Mouse (Mus musculus) midbrain, embryonic 10.5 days (tissue): ENCODE results near the gene Inpp4b. TPM values are rescaled to one million over a fixed set of nuclear protein-coding genes. Genes with fewer than 3 reads are reported as not detected.
A peak's percentile ranks its signal among the peaks of the same experiment; 100 is the strongest.

Source experiments
- DNase-seq: peaks from one replicate; pipeline ENCODE4 v3.0.0-alpha.2; 2017; ENCODE audit warnings: low spot score
- H3K27ac ChIP-seq: fragments of 300-500 bp; sonication (generic); replicated peaks from 2 replicates; pipeline ENCODE4 v1.5.1; 2016; ENCODE audit warnings: mild to moderate bottlenecking
- H3K27me3 ChIP-seq: fragments of 300-500 bp; sonication (generic); 2 replicates; pipeline ENCODE4 v1.6.1; 2016; ENCODE audit warnings: low read depth, mild to moderate bottlenecking; ENCODE audit not compliant: poor library complexity, severe bottlenecking
- H3K36me3 ChIP-seq: fragments of 300-500 bp; sonication (generic); 2 replicates; pipeline ENCODE4 v1.6.1; 2016; ENCODE audit warnings: mild to moderate bottlenecking, moderate library complexity
- H3K4me1 ChIP-seq: fragments of 300-500 bp; sonication (generic); 2 replicates; pipeline ENCODE4 v1.6.1; 2016
- H3K4me3 ChIP-seq: fragments of 300-500 bp; sonication (generic); 2 replicates; pipeline ENCODE4 v1.5.1; 2016; ENCODE audit warnings: mild to moderate bottlenecking, moderate library complexity
- H3K9me3 ChIP-seq: fragments of 300-500 bp; sonication (generic); replicated peaks from 2 replicates; pipeline ENCODE4 v1.6.1; 2016; ENCODE audit warnings: mild to moderate bottlenecking
- WGBS: fragments of 180-500 bp; shearing (Covaris S2); methylation state at CpG from one replicate; pipeline ENCODE4 v1.1.7; 2016; 5-methylcytosine and 5-hydroxymethylcytosine counted together
- polyA plus RNA-seq: library from polyadenylated mRNA; unstranded; fragments of >200 nt; fragmentation: Nextera tagmentation; extraction: Ambion mirVana; gene quantifications from 2 replicates; pipeline ENCODE4 v1.2.1, GENCODE M21; 2016

Inpp4b gene
- polyA plus RNA-seq, 1 experiment from 2014 or later: 4.1 TPM

GRCm38 (mm10) chr8:81767411-81768312, 425.3 kb downstream of the Inpp4b start:
- Histone ChIP-seq H3K4me3 (0 out of 2 replicates have a peak overlapping the region, but pooled peaks have one; percentile 9), H3K27ac (peak overlapping the region; percentile 49), H3K4me1 (peaks cover 25% of the 10 kb centered on the region), H3K36me3 (no peaks in the 10 kb centered on the region), H3K27me3 (no peaks in the 10 kb centered on the region), H3K9me3 (no peaks in the 10 kb centered on the region)
- DNase-seq: peak; percentile 18
- WGBS: 32% methylated on average over 12 of the region's 12 CpGs

- peak overlapping the region; percentile 49 for H3K27ac ChIP-seq
- peaks cover 25% of the 10 kb centered on the region for H3K4me1 ChIP-seq
- 0 out of 2 replicates have a peak overlapping the region, but pooled peaks have one; percentile 9 for H3K4me3 ChIP-seq
- H3K9me3 ChIP-seq: no peaks in the 10 kb centered on the region
- WGBS: 43% methylated on average over 2 of the region's 2 CpGs
- peak; percentile 27 for DNase-seq
- no peaks in the 10 kb centered on the region for H3K36me3 ChIP-seq
- H3K27me3 ChIP-seq: no peaks in the 10 kb centered on the region
These were observed 425.9 kb downstream of the Inpp4b start for GRCm38 (mm10) chr8:81768313-81768675.

DNA sequence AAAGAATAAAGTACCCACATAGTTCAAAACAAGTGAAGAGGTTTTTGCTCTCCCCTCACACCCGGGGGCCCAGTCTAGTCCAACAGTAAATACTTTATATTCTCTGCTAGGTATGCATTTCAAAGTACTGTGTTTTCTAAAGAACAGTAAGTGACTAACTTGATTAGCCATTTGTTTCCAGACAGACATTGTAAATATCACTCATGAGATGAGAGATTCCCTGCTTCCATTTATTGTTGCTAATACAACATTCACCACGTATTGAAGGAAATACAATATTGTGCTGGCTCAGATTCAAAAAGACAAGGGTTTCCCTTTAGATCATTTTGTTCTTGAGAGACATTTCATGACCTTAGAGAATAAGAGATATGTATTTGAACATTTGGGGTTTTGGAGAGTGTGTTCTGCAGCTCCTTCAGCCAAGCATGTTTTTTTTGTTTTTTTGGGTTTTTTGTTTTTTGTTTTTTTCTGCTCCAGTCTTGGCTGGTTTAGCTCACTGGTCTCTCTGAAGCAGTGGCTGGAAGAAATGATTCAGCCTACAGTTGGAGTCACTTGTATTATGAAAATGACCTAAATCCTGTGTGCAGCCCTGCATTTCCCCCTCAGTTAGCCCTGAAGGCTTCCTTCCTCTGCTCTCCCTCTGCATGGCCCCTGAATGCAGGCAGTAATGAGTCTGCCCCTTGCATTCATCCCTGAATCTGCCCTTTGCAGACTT, 426.5 kb downstream of the Inpp4b start:
- Histone ChIP-seq H3K9me3 (no peaks in the 10 kb centered on the region), H3K4me3 (no peak overlapping the region), H3K4me1 (peaks cover 25% of the 10 kb centered on the region), H3K27ac (no peak overlapping the region), H3K27me3 (no peaks in the 10 kb centered on the region), H3K36me3 (no peaks in the 10 kb centered on the region)
- no peak for DNase-seq
- WGBS: 65% methylated on average over 2 of the region's 2 CpGs

DNA sequence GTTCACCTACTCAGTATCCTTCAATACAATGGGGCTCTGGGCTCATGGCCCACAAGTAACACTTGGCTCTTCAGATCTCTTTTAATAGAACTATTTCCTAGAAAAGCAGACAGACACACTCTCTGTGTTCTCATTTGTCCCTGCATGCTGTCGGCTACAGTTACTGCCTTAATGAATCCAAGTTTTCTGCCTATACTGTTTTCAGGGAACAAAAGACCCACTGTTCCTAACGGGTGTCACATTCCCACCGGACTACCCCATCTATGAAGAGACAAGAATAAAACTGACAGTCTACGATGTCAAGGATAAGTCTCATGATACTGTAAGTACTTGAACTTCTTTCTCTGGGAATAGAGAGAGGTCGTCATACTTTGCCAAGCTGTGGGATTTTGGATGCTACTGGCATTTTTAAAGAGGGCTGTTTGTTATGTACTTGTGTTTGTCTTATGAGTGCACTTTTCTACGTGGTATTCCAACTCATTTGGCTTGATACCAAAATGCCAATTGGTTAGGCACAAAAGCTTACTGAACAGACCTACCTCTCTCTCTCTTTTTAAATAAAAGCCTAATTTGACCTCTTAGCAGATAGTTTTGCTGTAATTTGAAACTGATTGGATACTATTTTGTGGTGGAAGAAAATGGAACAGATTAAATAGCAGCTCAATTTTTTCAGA, 428.4 kb downstream of the Inpp4b start:
- Histone ChIP-seq H3K4me1 (peaks cover 25% of the 10 kb centered on the region), H3K4me3 (no peak overlapping the region), H3K36me3 (no peaks in the 10 kb centered on the region), H3K9me3 (no peaks in the 10 kb centered on the region), H3K27me3 (no peaks in the 10 kb centered on the region), H3K27ac (no peak overlapping the region)
- 82% methylated on average over 6 of the region's 6 CpGs for WGBS
- DNase-seq: no peak

- H3K9me3 ChIP-seq: no peaks in the 10 kb centered on the region
- no peak for DNase-seq
- WGBS: 92% methylated on average over 5 of the region's 5 CpGs
- no peaks in the 10 kb centered on the region for H3K36me3 ChIP-seq
- no peaks in the 10 kb centered on the region for H3K27me3 ChIP-seq
- peaks cover 15% of the 10 kb centered on the region for H3K4me1 ChIP-seq
- H3K27ac ChIP-seq: no peak overlapping the region
- no peak overlapping the region for H3K4me3 ChIP-seq
These were observed 430.5 kb downstream of the Inpp4b start for GRCm38 (mm10) chr8:81772855-81773254.

DNA sequence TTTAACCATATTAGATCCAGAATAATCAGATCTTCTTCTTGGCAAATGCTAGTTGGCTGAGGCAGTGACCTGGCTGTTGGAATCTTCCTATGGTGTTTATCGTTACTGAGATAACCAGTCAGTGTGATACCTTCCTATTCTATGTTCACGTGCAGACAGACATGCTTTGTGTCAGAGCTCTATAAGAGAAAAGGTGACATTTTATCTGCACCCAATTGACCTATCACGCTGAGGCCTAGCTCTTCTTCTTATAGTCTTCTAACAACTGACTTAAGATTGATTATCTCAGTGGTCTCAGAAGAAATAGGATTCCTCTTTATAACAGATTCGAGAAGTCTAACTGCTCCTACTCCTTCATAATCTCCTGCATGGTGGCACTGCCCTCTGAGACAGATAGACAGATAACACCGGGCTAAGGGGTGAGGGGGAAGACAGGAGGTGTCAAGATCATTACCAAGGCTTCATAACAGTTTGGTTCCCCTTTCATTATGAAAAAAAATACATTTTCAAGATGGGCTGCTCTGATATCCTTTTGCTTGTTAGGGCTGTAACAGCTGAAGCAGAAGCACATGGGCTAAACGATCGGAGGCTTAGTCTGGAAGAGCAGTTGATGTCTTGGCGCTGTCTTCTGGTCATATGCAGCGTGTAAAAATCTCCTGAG, 431.1 kb downstream of the Inpp4b start:
- peaks cover 9% of the 10 kb centered on the region for H3K4me1 ChIP-seq
- H3K27ac ChIP-seq: no peak overlapping the region
- no peaks in the 10 kb centered on the region for H3K36me3 ChIP-seq
- no peak overlapping the region for H3K4me3 ChIP-seq
- DNase-seq: no peak
- WGBS: 90% methylated on average over 9 of the region's 9 CpGs
- no peaks in the 10 kb centered on the region for H3K27me3 ChIP-seq
- no peaks in the 10 kb centered on the region for H3K9me3 ChIP-seq

DNA sequence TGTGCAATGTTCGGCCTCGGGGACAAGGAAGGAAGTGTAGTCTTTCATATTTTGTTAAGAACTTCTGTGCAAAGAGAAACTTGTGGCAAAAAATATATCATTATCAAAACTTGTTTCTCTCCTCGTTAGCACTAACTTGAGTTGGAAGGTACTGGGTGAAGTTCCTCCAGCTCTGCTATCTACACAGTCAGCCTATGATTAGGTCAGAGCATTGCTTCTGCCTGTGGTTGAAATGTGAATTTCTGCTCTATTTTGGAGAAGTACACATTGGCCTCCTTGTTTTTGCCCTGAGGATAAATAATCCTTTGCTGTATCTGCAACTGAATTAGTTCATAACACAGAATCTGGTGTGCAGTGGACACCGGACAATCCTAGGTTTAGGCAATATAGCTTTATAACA, 431.7 kb downstream of the Inpp4b start:
- Histone ChIP-seq H3K27me3 (no peaks in the 10 kb centered on the region), H3K27ac (no peak overlapping the region), H3K9me3 (no peaks in the 10 kb centered on the region), H3K4me1 (0 out of 2 replicates have a peak, but pooled peaks cover 3% of the 10 kb centered on the region), H3K36me3 (no peaks in the 10 kb centered on the region), H3K4me3 (no peak overlapping the region)
- 90% methylated on average over 4 of the region's 4 CpGs for WGBS
- no peak for DNase-seq

DNA sequence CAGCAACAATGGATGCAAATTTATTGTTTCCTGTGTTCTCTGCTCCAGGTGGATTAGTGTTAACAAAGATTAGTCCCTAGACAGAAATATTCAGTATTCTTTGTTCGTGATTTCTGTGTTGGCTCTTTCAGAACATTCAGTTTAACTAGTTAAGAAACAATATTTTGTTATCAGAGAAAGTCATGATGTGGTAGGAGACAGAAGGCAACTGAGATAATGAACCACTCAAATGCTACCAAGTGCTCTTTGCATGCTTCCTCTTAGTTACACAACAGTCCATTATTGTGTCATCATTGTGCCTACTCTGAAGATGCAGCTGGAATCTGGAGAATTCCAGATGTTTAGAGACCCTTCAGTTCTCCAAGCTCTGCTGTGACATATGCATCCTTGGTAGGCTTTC, 432.1 kb downstream of the Inpp4b start:
- no peaks in the 10 kb centered on the region for H3K9me3 ChIP-seq
- H3K27ac ChIP-seq: no peak overlapping the region
- no peaks in the 10 kb centered on the region for H3K27me3 ChIP-seq
- no peaks in the 10 kb centered on the region for H3K36me3 ChIP-seq
- DNase-seq: no peak
- H3K4me3 ChIP-seq: no peak overlapping the region
- H3K4me1 ChIP-seq: no peaks in the 10 kb centered on the region
- 76% methylated on average over 1 of the region's 1 CpGs for WGBS

DNA sequence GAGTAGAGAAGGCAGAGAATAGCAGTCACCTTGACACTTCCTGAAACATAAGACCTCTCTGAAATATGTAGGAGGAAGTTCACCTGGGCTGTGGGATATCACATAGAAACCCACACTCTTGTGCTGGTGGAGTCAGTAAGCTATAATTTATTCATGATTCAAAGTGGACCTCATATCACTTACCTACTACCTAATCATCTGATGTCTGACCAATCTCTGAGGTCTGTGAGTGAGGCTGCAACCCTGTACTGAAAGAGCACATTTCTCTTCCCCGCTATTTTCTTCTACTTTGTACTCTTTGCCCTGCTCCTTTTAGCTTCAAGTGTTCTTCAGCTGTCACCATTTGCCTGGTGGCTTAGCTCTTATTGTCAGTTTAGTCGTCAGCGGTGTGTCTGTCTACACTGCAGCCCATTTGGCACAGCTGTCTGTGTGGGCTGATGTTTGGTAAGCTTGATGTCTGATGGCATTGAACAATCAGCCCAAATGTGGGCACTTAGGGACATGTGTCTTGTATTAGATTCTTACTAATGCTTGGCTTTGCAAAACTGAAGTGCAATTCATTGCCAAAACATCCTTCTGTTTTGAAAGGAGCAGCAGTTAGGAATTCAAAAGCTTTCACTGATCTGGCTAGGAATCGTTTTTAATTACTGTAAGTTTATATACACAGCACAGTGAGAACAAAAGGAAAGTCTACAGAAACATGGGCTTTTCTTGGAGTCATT, 434.3 kb downstream of the Inpp4b start:
- H3K36me3 ChIP-seq: no peaks in the 10 kb centered on the region
- peak; percentile 15 for DNase-seq
- WGBS: 68% methylated on average over 4 of the region's 4 CpGs
- no peaks in the 10 kb centered on the region for H3K27me3 ChIP-seq
- no peak overlapping the region for H3K27ac ChIP-seq
- no peak overlapping the region for H3K4me3 ChIP-seq
- H3K4me1 ChIP-seq: no peaks in the 10 kb centered on the region
- H3K9me3 ChIP-seq: no peaks in the 10 kb centered on the region

- Histone ChIP-seq H3K4me1 (no peaks in the 10 kb centered on the region), H3K27me3 (no peaks in the 10 kb centered on the region), H3K9me3 (no peaks in the 10 kb centered on the region), H3K36me3 (no peaks in the 10 kb centered on the region), H3K27ac (no peak overlapping the region), H3K4me3 (no peak overlapping the region)
- DNase-seq: no peak
- WGBS: 94% methylated on average over 1 of the region's 1 CpGs
These were observed 435.3 kb downstream of the Inpp4b start for GRCm38 (mm10) chr8:81777704-81778103.

DNA sequence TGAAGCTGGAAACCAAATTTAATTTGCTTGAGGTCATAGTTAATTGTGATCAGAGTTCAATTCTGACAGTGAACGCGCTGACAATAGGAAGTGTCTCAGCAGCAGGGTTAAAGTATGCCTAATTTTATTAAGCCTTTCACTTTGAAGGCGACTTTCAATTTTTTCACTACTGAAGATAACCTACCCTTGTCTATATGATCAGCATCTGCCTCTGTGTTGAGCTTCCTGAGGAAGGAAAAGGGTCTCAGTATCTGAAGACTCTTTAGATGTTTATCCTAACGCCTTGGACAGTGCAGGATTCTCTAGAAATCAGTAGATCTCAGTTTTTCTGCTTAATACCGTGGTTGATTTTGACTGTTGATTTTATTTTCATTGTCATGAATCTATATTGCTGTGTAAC, 437.1 kb downstream of the Inpp4b start:
- no peaks in the 10 kb centered on the region for H3K4me1 ChIP-seq
- no peak overlapping the region for H3K27ac ChIP-seq
- no peak for DNase-seq
- H3K36me3 ChIP-seq: no peaks in the 10 kb centered on the region
- no peaks in the 10 kb centered on the region for H3K27me3 ChIP-seq
- 91% methylated on average over 5 of the region's 5 CpGs for WGBS
- H3K4me3 ChIP-seq: no peak overlapping the region
- no peaks in the 10 kb centered on the region for H3K9me3 ChIP-seq

DNA sequence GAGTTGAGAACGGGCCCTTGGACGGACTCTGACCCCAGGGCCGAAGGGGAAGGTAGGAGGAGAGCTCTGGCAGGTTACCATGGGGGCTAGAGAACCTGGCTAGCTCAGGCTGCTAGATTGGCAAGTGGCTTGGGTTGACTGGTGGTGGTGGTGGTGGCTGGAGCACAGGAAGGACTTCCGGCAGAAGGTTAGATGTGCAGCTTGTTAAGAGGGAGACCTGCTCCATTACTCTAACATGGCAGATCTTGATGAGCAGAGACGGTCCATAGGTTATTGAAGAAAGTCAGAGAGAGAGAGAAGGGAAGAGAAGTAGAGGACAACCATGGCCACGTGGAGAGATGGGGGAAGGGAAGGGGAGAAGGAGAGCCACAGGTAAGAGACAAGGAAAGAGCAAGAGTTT, 437.8 kb downstream of the Inpp4b start:
- no peak for DNase-seq
- H3K36me3 ChIP-seq: no peaks in the 10 kb centered on the region
- no peaks in the 10 kb centered on the region for H3K27me3 ChIP-seq
- no peak overlapping the region for H3K27ac ChIP-seq
- no peaks in the 10 kb centered on the region for H3K9me3 ChIP-seq
- WGBS: 92% methylated on average over 6 of the region's 6 CpGs
- no peak overlapping the region for H3K4me3 ChIP-seq
- H3K4me1 ChIP-seq: no peaks in the 10 kb centered on the region
